ENCODE assay signal across 9 mouse cellular contexts in genomic region chr13:49320040-49320439, GRCm38 (mm10). TPM values are rescaled to one million over a fixed set of nuclear protein-coding genes. Genes with fewer than 3 reads are reported as not detected.
DNase-seq lines count a peak whose midpoint lies in the region; ATAC-seq and TF ChIP-seq lines count a peak whose summit lies in the region.
"Had no signal": no experiment of that assay in that cellular context is flagged by ENCODE, and none has a peak within 500 bp of the region (broad histone marks: within the 10 kb centered on the region; RNA-seq: fewer than 3 reads in every experiment).

Fgd3 (minus strand) TSS chr13:49320311.

- no peak for TF ChIP-seq CTCF in olfactory bulb, adult 2 months (IDR thresholded peaks at IDR 0.05; ENCODE audit: insufficient read depth, low read depth, low read length)

- H3K36me3 ChIP-seq in forebrain, embryonic 15.5 days = 0 out of 2 replicates have a peak, but pooled peaks cover under 1% of the 10 kb centered on the region
- no peaks in the 10 kb centered on the region for H3K36me3 ChIP-seq in intestine, embryonic 15.5 days
- no peaks in the 10 kb centered on the region for H3K36me3 ChIP-seq in limb, embryonic 14.5 days (ENCODE audit: control insufficient read depth, insufficient read depth, low read length)
- H3K36me3 ChIP-seq: G1E had no signal

- H3K27me3 ChIP-seq in forebrain, embryonic 15.5 days = no peaks in the 10 kb centered on the region
- no peaks in the 10 kb centered on the region for H3K27me3 ChIP-seq in intestine, embryonic 15.5 days (replicated peaks)
- H3K27me3 ChIP-seq in limb, embryonic 14.5 days (ENCODE audit: control insufficient read depth, insufficient read depth, low read length) = no peaks in the 10 kb centered on the region

- H3K4me1 ChIP-seq in forebrain, embryonic 15.5 days = peaks cover 56% of the 10 kb centered on the region
- peaks cover 15% of the 10 kb centered on the region for H3K4me1 ChIP-seq in intestine, embryonic 15.5 days (replicated peaks)
- peaks cover 18% of the 10 kb centered on the region for H3K4me1 ChIP-seq in limb, embryonic 14.5 days (ENCODE audit: control insufficient read depth, insufficient read depth, low read length)
- peaks cover 31% of the 10 kb centered on the region for H3K4me1 ChIP-seq in olfactory bulb, adult 2 months (ENCODE audit: control insufficient read depth, insufficient read depth, low read length)

- 0% methylated on average over 10 of the region's 10 CpGs for WGBS in forebrain, embryonic 15.5 days
- WGBS in intestine, embryonic 15.5 days = 4% methylated on average over 10 of the region's 10 CpGs
- 4% methylated on average over 10 of the region's 10 CpGs for WGBS in limb, embryonic 14.5 days
- under 1% methylated on average over 10 of the region's 10 CpGs for WGBS in olfactory bulb, adult 2 months

- H3K9me3 ChIP-seq in forebrain, embryonic 15.5 days = no peaks in the 10 kb centered on the region
- H3K9me3 ChIP-seq in intestine, embryonic 15.5 days = no peaks in the 10 kb centered on the region
- H3K9me3 ChIP-seq in limb, embryonic 14.5 days (ENCODE audit: control insufficient read depth, low read length) = no peaks in the 10 kb centered on the region
- H3K9me3 ChIP-seq: G1E had no signal

- DNase-seq in heart, adult 11 months = peak; percentile 94
- no peak for DNase-seq in heart, adult 8-10 months (ENCODE audit: low spot score)
- DNase-seq in adrenal gland, postnatal 10 days = peak; percentile 64
- DNase-seq in limb, embryonic 14.5 days (ENCODE audit: low spot score) = peak; percentile 26
- DNase-seq in B cell, adult 2 months = no peak

- TF ChIP-seq POLR2A in limb, embryonic 14.5 days (IDR thresholded peaks at IDR 0.05; ENCODE audit: borderline replicate concordance, extremely low read depth, insufficient read depth, insufficient read length) = no peak
- TF ChIP-seq POLR2A in olfactory bulb, adult 2 months (IDR thresholded peaks at IDR 0.05; ENCODE audit: insufficient read depth, low read depth, low read length) = no peak

- peak within 1 kb of the TSS; percentile 42 for H3K4me3 ChIP-seq in forebrain, embryonic 15.5 days
- H3K4me3 ChIP-seq in intestine, embryonic 15.5 days (replicated peaks) = no peak within 1 kb of the TSS
- peak within 1 kb of the TSS; percentile 20 for H3K4me3 ChIP-seq in limb, embryonic 14.5 days (replicated peaks; ENCODE audit: low read length)
- peak within 1 kb of the TSS; percentile 51 for H3K4me3 ChIP-seq in olfactory bulb, adult 2 months (ENCODE audit: insufficient read depth, low read depth, low read length)

- peak within 1 kb of the TSS; percentile 43 for H3K9ac ChIP-seq in forebrain, embryonic 15.5 days (replicated peaks)
- H3K9ac ChIP-seq in intestine, embryonic 15.5 days = peak within 1 kb of the TSS; percentile 41
- peak within 1 kb of the TSS; percentile 46 for H3K9ac ChIP-seq in limb, embryonic 14.5 days (ENCODE audit: low read depth, low read length, severe bottlenecking)

- ATAC-seq in forebrain, embryonic 15.5 days (replicated peaks) = peak; percentile 95
- peak; percentile 74 for ATAC-seq in intestine, embryonic 15.5 days
- peak; percentile 86 for ATAC-seq in limb, embryonic 14.5 days (ENCODE audit: low FRiP score, low read depth)

- H3K27ac ChIP-seq in forebrain, embryonic 15.5 days (replicated peaks) = peak within 1 kb of the TSS; percentile 68
- no peak within 1 kb of the TSS for H3K27ac ChIP-seq in intestine, embryonic 15.5 days
- no peak within 1 kb of the TSS for H3K27ac ChIP-seq in limb, embryonic 14.5 days (replicated peaks; ENCODE audit: low read depth, low read length)
- peak within 1 kb of the TSS; percentile 40 for H3K27ac ChIP-seq in olfactory bulb, adult 2 months (ENCODE audit: insufficient read depth, low read depth, low read length)

- H3K4me2 ChIP-seq in forebrain, embryonic 15.5 days (replicated peaks) = peak within 1 kb of the TSS; percentile 54
- peak within 1 kb of the TSS; percentile 54 for H3K4me2 ChIP-seq in intestine, embryonic 15.5 days (replicated peaks)
- H3K4me2 ChIP-seq in limb, embryonic 14.5 days (replicated peaks; ENCODE audit: low read depth, low read length, severe bottlenecking) = peak within 1 kb of the TSS; percentile 54

RNA-seq across cellular contexts. Expression of gene Fgd3, which starts in this region (rescaled TPM):
- 1 to 10 TPM; 1.2 to 2.4 (median 1.7) TPM for total RNA-seq in heart, adult 8-10 months (2022)
- total RNA-seq in adrenal gland, postnatal 10 days (2021) = 1 to 10 TPM; 3.7 to 3.8 TPM
- polyA plus RNA-seq in forebrain, embryonic 15.5 days (2015; fragmentation: Nextera tagmentation; extraction: Ambion mirVana) = 3.4 and 3.9 TPM in 2 replicates
- 0.94 and 0.95 TPM in 2 replicates for polyA plus RNA-seq in intestine, embryonic 15.5 days (2015; fragmentation: Nextera tagmentation; extraction: Ambion mirVana)
- 1.1 and 1.2 TPM in 2 replicates for polyA plus RNA-seq in limb, embryonic 14.5 days (2012; rRNA removed)
- polyA plus RNA-seq in limb, embryonic 14.5 days (2014; fragmentation: Nextera tagmentation; extraction: Ambion mirVana) = 0.40 and 0.78 TPM in 2 replicates
- not detected in 2 replicates for polyA plus RNA-seq in olfactory bulb, adult 2 months (2012; ENCODE audit: insufficient read depth, insufficient read length, low replicate concordance, missing spikeins)

Comparison
In these comparisons a context has a peak if more than half of its experiments do, and no peak if none do; other contexts are left out.
1. DNase-seq: peak in heart, adult 11 months (single experiment), adrenal gland, postnatal 10 days (single experiment) and limb, embryonic 14.5 days (single experiment); none in heart, adult 8-10 months (single experiment) and B cell, adult 2 months (0 of 2).
2. Peak in ATAC-seq, H3K9ac ChIP-seq and H3K4me2 ChIP-seq in intestine, embryonic 15.5 days; RNA of the gene not detected or under 1 TPM.
3. H3K27ac ChIP-seq: peak in forebrain, embryonic 15.5 days (single experiment) and olfactory bulb, adult 2 months (single experiment); none in intestine, embryonic 15.5 days (single experiment) and limb, embryonic 14.5 days (single experiment).
4. Peak in every context shown above with its lines, with median percentiles within 50 percentile points of each other: ATAC-seq, H3K4me2 ChIP-seq and H3K9ac ChIP-seq.